Mouse (Mus musculus) left cerebral cortex, adult 8-10 months (tissue): Measurements from ENCODE around the gene Atcay. TPM values are rescaled to one million over a fixed set of nuclear protein-coding genes. Genes with fewer than 3 reads are reported as not detected.
"Not testable (repeated sequence)": the region's sequence is repeated elsewhere in the genome, so short reads cannot be mapped to it uniquely, and the experiment has no call there.

ENCODE experiments used
- DNase-seq, 2 experiments: peaks; one replicate each; pipeline ENCODE4 v3.0.0; 2022; ENCODE audit warnings: low spot score in 2 of 2
- total RNA-seq, 4 experiments: library from RNA; stranded (reverse); gene quantifications; 2 replicates each; pipeline ENCODE4 v1.2.4; 2022

Gene Atcay
- total RNA-seq, 4 experiments from 2014 or later = 165 to 189 (median 171) TPM

- DNase-seq = no peak
These were observed 13.5 kb upstream of the Atcay start for GRCm38 (mm10) chr10:81244146-81244545.

DNA sequence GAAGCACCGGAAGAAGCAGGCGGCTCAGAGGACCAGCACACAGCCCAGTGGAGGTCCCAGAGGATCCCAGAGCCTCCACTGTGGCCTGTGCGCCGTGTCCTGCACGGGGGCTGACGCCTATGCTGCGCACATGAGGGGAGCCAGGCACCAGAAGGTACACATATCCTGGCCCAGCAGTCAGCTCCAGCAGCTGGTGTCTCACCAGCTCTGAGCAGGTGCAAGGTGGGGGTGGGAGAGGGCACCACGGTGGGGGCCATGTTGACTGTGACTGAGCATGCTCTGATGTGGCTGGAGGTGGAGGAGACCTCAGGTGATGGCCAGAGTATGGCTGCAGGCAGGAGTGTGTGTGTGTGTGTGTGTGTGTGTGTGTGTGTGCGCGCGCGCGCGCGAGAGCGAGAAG lies 11.4 kb upstream of the Atcay start:
- DNase-seq = no peak

DNA sequence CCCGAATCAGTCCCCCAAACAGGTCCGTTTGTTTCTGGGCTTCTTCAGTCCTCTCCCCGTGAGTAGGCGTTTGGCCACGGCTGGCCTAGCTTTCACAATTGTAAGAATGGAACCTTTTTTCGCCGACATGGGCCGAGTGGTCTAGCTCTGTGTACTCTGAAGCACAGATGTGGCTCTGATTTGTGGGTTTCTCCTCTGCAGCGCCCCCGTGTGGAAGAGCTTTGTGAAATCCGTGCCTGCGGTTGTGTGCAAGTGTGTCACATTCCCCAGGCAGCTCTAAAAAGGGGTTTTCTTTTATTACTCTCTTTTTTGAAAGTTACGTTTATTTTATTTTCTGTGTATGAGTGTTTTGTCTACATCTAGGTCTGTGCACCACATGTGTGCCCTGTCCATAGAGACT lies 10.2 kb upstream of the Atcay start:
- DNase-seq = no peak

DNA sequence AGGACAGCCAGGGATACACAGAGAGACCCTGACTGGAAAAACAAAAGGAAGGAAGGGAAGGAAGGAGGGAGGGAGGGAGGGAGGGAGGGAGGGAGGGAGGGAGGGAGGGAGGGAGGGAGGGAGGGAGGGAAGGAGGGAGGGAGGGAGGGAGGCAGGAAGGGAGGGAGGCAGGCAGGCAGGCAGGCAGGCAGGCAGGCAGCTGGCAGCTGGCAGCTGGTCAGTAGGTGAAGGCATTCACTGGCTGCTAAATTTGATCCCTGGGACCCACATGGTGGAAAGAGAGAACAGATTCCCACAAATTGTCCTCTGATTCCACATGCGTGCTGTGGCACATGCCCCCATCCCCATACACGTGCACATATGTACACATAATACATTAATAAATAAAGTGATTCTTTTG lies 8.0 kb upstream of the Atcay start:
- no peak for DNase-seq

GRCm38 (mm10) chr10:81236471-81237268 lies 6.0 kb upstream of the Atcay start:
- DNase-seq = no peak

DNA sequence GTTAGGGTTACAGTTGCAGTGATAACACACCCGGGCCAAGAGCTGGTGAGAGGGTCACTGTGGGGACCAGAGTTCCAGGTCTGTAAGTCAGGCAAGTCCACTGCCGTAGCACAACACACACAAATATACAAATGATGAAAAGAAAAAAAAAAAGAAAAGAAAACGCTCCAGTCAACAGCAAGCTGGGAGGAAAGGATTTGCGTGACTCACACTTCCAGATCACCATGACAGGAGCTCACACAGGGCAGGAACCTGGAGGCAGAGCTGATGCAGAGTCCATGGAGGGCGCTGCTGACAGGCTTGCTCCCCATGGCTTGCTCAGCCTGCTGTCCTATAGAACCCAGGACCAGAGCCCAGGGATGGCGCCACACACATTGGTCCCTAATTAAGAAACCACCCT lies 3.6 kb upstream of the Atcay start:
- DNase-seq = no peak

GRCm38 (mm10) chr10:81233226-81233585 lies 2.6 kb upstream of the Atcay start:
- DNase-seq = no peak

- peak; percentile 88 to 95 for DNase-seq
These were observed 2.1 kb upstream of the Atcay start, which contains the start of gene Zfr2 for GRCm38 (mm10) chr10:81232580-81233225. Zfr2 (plus strand) TSS chr10:81233155.

- peak in 1 of 2 experiments; percentile 8 for DNase-seq
These were observed 803 bp upstream of the Atcay start for GRCm38 (mm10) chr10:81231436-81231835.

- DNase-seq = peak in 1 of 2 experiments; percentile 57
These were observed 747 bp downstream of the Atcay start for GRCm38 (mm10) chr10:81229735-81230437.

GRCm38 (mm10) chr10:81223731-81224130 lies 6.9 kb downstream of the Atcay start:
- not testable (repeated sequence) for DNase-seq

DNA sequence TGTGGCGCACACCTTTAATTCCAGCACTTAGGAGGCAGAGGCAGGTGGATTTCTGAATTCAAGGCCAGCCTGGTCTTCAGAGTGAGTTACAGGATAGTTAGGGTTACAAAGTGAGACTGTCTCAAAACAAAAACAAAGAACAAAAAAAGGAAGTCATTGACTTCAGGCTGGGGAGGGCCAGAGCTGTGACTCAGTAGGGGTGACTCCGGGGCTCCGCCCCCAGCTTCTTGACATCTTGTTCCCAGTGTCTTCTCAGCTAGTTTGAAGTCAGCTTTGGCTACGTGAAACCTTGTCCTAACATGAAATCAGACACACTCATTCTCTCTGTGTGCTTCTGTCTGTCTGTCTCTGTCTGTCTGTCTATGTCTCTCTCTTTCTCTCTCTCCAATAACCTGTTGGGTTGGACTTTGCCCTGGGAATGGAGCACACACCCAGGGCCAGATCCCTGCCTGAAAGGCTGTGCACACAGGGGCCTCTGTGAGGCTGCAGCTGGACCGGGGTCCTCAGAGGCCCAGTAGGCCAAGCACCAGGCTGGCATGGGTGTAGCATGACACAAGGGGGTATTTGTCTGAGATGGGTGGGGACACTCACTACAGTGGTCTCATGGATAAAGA lies 9.1 kb downstream of the Atcay start:
- DNase-seq = no peak

DNA sequence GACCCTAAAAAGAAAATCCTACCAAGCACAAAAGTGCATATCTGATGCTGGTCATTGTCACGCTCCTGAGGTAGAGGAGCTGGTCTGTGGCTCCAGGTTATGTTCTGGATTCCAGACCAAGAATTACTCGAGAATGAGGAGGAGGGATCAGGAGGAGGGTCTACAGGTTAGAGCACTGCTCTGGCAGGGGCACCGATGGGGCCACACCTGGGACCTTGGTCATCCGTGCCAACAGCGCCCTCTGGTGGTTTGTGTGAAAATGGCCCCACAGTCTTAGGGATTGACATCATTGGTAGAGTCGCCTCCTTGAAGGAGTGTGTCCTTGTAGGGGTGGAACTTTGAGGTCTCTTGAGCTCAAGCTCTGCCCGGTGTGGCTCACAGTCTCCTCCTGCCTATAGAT lies 12.7 kb downstream of the Atcay start:
- DNase-seq = peak in 1 of 2 experiments; percentile 46

DNA sequence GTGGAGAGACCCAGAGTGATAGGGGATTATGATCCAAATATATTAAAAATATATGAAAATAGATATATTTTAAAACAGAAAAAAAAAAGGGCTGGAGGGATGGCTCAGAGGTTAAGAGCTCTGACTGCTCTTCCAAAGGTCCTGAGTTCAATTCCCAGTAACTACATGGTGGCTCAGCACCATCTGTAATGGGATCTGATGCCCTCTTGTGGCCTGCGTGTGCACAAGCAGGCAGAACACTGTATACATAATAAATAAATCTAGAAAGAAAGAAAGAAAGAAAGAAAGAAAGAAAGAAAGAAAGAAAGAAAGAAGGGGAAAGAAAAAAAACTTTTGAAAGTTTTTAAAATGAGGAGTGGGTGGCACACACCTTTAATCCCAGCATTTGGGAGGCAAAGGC lies 13.4 kb downstream of the Atcay start:
- not testable (repeated sequence) for DNase-seq

DNA sequence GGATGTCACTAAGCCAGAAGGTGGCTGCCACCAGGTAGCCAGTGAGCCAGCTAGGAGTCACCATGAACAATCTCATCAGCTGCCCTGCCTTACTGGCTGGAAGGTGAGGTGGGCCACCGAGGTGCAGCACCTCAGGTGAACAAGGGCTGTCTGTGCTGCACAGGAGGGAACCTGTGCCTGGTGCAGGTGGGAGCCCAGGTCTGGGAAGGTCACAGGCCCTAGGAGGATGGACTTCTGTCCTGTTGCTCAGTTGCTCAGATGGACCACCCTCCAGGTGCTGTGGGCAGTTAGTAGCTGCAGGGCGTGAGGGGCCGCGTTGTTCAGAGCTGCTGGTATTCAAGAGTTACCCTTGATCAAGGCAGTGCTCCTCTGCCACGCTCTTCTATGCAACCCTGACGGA lies 13.8 kb downstream of the Atcay start:
- no peak for DNase-seq

GRCm38 (mm10) chr10:81216260-81216659 lies 14.4 kb downstream of the Atcay start:
- DNase-seq = no peak

DNA sequence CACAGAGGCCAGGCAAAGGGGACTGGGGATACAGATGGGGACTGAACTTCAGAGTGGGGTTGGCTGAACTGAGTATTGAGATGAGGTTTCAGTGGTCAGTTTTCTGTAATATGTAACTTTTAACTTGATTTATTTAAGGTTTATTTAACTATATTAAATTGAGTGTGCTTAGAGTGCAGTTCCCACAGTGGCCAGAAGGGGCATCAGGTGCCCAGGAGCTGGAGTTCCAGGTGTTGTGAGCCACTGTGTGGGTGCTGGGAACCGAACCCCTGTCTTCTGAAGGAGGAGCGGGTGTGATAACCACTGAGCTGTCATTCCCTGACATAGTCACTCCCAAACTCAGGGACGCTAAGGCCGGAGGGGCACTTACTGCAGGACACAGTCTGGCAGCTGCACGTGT lies 20.5 kb downstream of the Atcay start:
- no peak for DNase-seq

GRCm38 (mm10) chr10:81204137-81204536 lies 26.5 kb downstream of the Atcay start:
- DNase-seq = no peak

- no peak for DNase-seq
These were observed 27.5 kb downstream of the Atcay start for GRCm38 (mm10) chr10:81202978-81203720.

DNA sequence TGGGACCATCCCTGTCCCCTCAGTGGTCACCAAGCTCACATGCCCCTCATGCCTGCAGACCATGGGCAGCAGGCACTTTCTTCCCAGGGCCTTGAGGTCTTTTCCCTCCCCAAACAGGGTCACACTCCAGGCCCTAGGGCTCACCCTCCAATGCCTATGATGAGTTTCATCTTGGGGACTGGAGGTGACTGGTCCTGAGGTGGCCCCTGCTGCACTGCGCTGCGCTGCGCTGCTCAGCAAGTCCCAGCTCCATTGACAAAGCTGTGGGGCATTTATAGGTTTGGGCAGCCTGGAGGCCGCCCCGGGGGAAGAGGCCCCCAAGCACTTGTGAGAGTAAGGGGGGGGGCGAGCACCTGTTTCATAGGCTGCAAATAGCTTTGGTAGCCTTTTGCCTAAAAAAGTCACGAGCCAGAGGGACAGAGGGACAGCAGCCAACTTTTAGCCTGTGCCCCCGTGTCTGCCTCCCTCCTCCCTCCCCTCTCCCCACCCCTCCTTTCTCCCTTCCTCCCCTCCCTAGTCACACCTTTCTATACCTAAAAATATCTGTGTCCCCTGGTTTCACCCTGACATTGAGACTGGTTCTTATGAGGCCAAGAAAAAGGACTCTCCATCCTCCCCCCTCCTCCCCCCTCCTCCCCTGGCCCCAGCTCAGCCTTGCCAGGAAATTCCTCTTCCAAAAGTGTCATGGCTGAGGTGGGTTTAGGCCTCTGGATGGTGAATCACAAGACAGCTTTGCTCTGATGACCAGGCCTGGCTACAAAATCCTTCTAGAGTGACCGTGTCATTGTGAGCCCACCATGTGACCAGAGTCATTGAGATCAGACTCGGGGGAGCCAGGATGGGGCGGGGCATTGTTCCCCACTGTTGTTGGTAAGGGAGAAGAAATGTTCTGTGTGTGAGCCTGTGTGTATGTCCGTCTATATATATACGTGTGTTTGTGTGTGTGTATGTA lies 28.6 kb downstream of the Atcay start, which contains the start of gene Nmrk2:
TSS of gene Nmrk2 (minus strand) at position 245 of the 952 bp plus-strand sequence.
- DNase-seq = no peak
